Mouse (Mus musculus) E14TG2a.4 (cell line): ENCODE measurements around the gene Pex19.

ENCODE experiments used
- CTCF ChIP-seq: conservative IDR thresholded peaks from 2 replicates; pipeline ENCODE4 v1.5.1; 2014; ENCODE audit warnings: low read length
- NANOG ChIP-seq: IDR thresholded peaks from 2 replicates; pipeline ENCODE4 v1.6.1; 2014; ENCODE audit warnings: borderline replicate concordance, low read length, mixed read lengths

DNA sequence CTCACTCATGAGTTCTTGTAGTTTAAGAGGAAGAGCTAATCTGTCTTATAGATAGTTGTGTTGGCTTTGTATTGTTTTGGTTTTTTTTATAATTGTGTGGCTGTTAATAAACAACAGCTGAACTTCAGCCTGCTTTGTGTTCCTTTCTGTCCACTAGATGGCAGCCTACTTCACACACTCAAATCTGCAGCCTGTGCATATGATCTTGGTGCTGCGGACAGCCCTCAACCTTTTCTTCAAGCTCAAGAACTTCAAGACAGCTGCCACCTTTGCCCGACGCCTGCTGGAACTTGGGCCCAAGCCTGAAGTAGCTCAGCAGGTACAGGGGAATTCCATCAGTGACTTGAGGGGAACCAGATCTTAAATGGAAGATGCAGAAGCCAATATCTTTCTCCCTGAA is 6.8 kb upstream of the Pex19 start:
- TF ChIP-seq CTCF (peak; percentile 82), NANOG (no peak)
